ENCODE assay signal across 8 mouse cellular contexts in genomic region chr9:66213386-66214032, GRCm38 (mm10). TPM values are rescaled to one million over a fixed set of nuclear protein-coding genes. Genes with fewer than 3 reads are reported as not detected.
DNase-seq lines count a peak whose midpoint lies in the region.

No protein-coding gene starts in this region.

- peak; percentile 57 for DNase-seq in testis, postnatal 10 days (ENCODE audit: low spot score)
- no peak for DNase-seq in testis, postnatal 14 days (ENCODE audit: low spot score)
- peak; percentile 73 to 74 for DNase-seq in heart, adult 9 months (ENCODE audit: low spot score in 2 of 2)
- DNase-seq in kidney, postnatal 10 days = peak; percentile 72
- DNase-seq in lung, postnatal 25 days (ENCODE audit: low spot score) = peak; percentile 35
- no peak for DNase-seq in layer of hippocampus, postnatal 25 days (ENCODE audit: extremely low spot score in 1 of 2, low spot score in 1 of 2)
- DNase-seq in cerebellum, postnatal 14 days = no peak
- no peak for DNase-seq in layer of hippocampus, postnatal 36 days

RNA-seq across cellular contexts. Expression of gene Dapk2, which starts 55.5 kb away (rescaled TPM):
- 1 to 10 TPM in 1 of 2 experiments, under 1 TPM in 1; 0.61 to 1.4 TPM for total RNA-seq in layer of hippocampus, postnatal 25 days (2021)
- under 1 TPM; 0.90 to 0.91 TPM for total RNA-seq in layer of hippocampus, postnatal 36 days (2021)

Comparison
In these comparisons a context has a peak if more than half of its experiments do, and no peak if none do; other contexts are left out.
1. DNase-seq: peak in testis, postnatal 10 days (single experiment), heart, adult 9 months (2 of 2), kidney, postnatal 10 days (single experiment) and lung, postnatal 25 days (single experiment); none in testis, postnatal 14 days (single experiment), layer of hippocampus, postnatal 25 days (0 of 2), cerebellum, postnatal 14 days (0 of 2) and layer of hippocampus, postnatal 36 days (0 of 2).